Comparison of ENCODE assay signal across 8 mouse cellular contexts in genomic region chr8:27679164-27679563, GRCm38 (mm10).
A peak's percentile ranks its signal among the peaks of the same experiment; 100 is the strongest.
DNase-seq lines count a peak whose midpoint lies in the region; ATAC-seq and TF ChIP-seq lines count a peak whose summit lies in the region.
"Had no signal": no experiment of that assay in that cellular context is flagged by ENCODE, and none has a peak within 500 bp of the region (broad histone marks: within the 10 kb centered on the region; RNA-seq: fewer than 3 reads in every experiment).

No protein-coding gene starts in this region.

- H3K4me2 ChIP-seq in hindbrain, embryonic 16.5 days (ENCODE audit: low read length): no peak overlapping the region
- no peak overlapping the region for H3K4me2 ChIP-seq in midbrain, embryonic 11.5 days
- H3K4me2 ChIP-seq in stomach, postnatal 0 days (replicated peaks; ENCODE audit: low read depth): no peak overlapping the region
- H3K4me2 ChIP-seq: stomach, embryonic 15.5 days had no signal

- no peak for TF ChIP-seq EP300 in stomach, postnatal 0 days (optimal IDR thresholded peaks at IDR 0.05)

- H3K9me3 ChIP-seq in hindbrain, embryonic 16.5 days (ENCODE audit: control insufficient read depth, low read length): no peaks in the 10 kb centered on the region
- no peaks in the 10 kb centered on the region for H3K9me3 ChIP-seq in midbrain, embryonic 11.5 days (ENCODE audit: control insufficient read depth, low read length)
- H3K9me3 ChIP-seq in stomach, postnatal 0 days (ENCODE audit: control insufficient read depth, low read length): no peaks in the 10 kb centered on the region
- H3K9me3 ChIP-seq: stomach, embryonic 15.5 days had no signal

- no peak overlapping the region for H3K27ac ChIP-seq in hindbrain, embryonic 16.5 days (ENCODE audit: low read depth, low read length)
- H3K27ac ChIP-seq in midbrain, embryonic 11.5 days (ENCODE audit: low read depth, low read length): no peak overlapping the region
- H3K27ac ChIP-seq in stomach, postnatal 0 days (replicated peaks): no peak overlapping the region
- H3K27ac ChIP-seq: stomach, embryonic 15.5 days had no signal

- no peak overlapping the region for H3K4me3 ChIP-seq in hindbrain, embryonic 16.5 days (ENCODE audit: low read length)
- no peak overlapping the region for H3K4me3 ChIP-seq in midbrain, embryonic 11.5 days (ENCODE audit: low read depth, low read length)
- H3K4me3 ChIP-seq in stomach, postnatal 0 days (ENCODE audit: low read depth, low read length): no peak overlapping the region
- H3K4me3 ChIP-seq: stomach, embryonic 15.5 days had no signal

- no peaks in the 10 kb centered on the region for H3K36me3 ChIP-seq in hindbrain, embryonic 16.5 days (ENCODE audit: control insufficient read depth, insufficient read depth, low read length)
- H3K36me3 ChIP-seq in midbrain, embryonic 11.5 days (ENCODE audit: control insufficient read depth, insufficient read depth, low read length): no peaks in the 10 kb centered on the region
- H3K36me3 ChIP-seq in stomach, postnatal 0 days (ENCODE audit: control insufficient read depth, insufficient read depth, low read length): no peaks in the 10 kb centered on the region
- H3K36me3 ChIP-seq: stomach, embryonic 15.5 days had no signal

- peak; percentile 41 for ATAC-seq in CD4-positive, CD25-positive, alpha-beta regulatory T cell, adult 4 months
- ATAC-seq in hindbrain, embryonic 16.5 days: peak; percentile 90
- peak; percentile 76 for ATAC-seq in midbrain, embryonic 11.5 days (ENCODE audit: low FRiP score)
- ATAC-seq in stomach, postnatal 0 days (ENCODE audit: low FRiP score, low TSS enrichment): peak; percentile 42; the same call in 1 of the 2 replicates

- 8% methylated on average over 2 of the region's 2 CpGs for WGBS in hindbrain, embryonic 16.5 days
- WGBS in midbrain, embryonic 11.5 days: 11% methylated on average over 2 of the region's 2 CpGs
- WGBS in stomach, postnatal 0 days: 5% methylated on average over 2 of the region's 2 CpGs

- H3K27me3 ChIP-seq in hindbrain, embryonic 16.5 days (replicated peaks; ENCODE audit: control insufficient read depth, insufficient read depth, low read length): no peaks in the 10 kb centered on the region
- no peaks in the 10 kb centered on the region for H3K27me3 ChIP-seq in midbrain, embryonic 11.5 days (ENCODE audit: control insufficient read depth, insufficient read depth, low read length)
- H3K27me3 ChIP-seq in stomach, postnatal 0 days (ENCODE audit: control insufficient read depth, insufficient read depth, low read length): no peaks in the 10 kb centered on the region
- H3K27me3 ChIP-seq: stomach, embryonic 15.5 days had no signal

- no peak overlapping the region for H3K9ac ChIP-seq in hindbrain, embryonic 16.5 days (ENCODE audit: low read depth, low read length)
- no peak overlapping the region for H3K9ac ChIP-seq in midbrain, embryonic 11.5 days (ENCODE audit: low read length)
- H3K9ac ChIP-seq in stomach, postnatal 0 days (ENCODE audit: low read length): no peak overlapping the region
- H3K9ac ChIP-seq: stomach, embryonic 15.5 days had no signal

- peak; percentile 74 for TF ChIP-seq CTCF in stomach, postnatal 0 days (IDR thresholded peaks at IDR 0.05; ENCODE audit: low read depth)

- peak; percentile 37 for DNase-seq in MN1 (ENCODE audit: low spot score)
- DNase-seq in embryo, embryonic 11.5 days (ENCODE audit: low read depth, low spot score): peak; percentile 35
- DNase-seq in layer of hippocampus, postnatal 14 days (ENCODE audit: low spot score in 2 of 2): peak; percentile 41 to 69
- DNase-seq in midbrain, embryonic 11.5 days (ENCODE audit: low spot score, missing footprints): peak; percentile 95
- DNase-seq in stomach, postnatal 0 days (ENCODE audit: low spot score): peak; percentile 31

- H3K4me1 ChIP-seq in hindbrain, embryonic 16.5 days (ENCODE audit: control insufficient read depth, insufficient read depth, low read depth, low read length): no peaks in the 10 kb centered on the region
- no peaks in the 10 kb centered on the region for H3K4me1 ChIP-seq in midbrain, embryonic 11.5 days (ENCODE audit: control insufficient read depth, insufficient read depth, low read length)
- no peaks in the 10 kb centered on the region for H3K4me1 ChIP-seq in stomach, postnatal 0 days (replicated peaks; ENCODE audit: control insufficient read depth, insufficient read depth)
- H3K4me1 ChIP-seq: stomach, embryonic 15.5 days had no signal

Comparison
In these comparisons a context has a peak if more than half of its experiments do, and no peak if none do; other contexts are left out.
1. DNase-seq: peak in every context shown above with its lines; median percentile 95 in midbrain, embryonic 11.5 days; 55 in layer of hippocampus, postnatal 14 days; 37 in MN1; 35 in embryo, embryonic 11.5 days; 31 in stomach, postnatal 0 days.